25 mouse cellular contexts compared by ENCODE assay signal in genomic region chr8:122157689-122158088, GRCm38 (mm10).
DNase-seq lines count a peak whose midpoint lies in the region; ATAC-seq and TF ChIP-seq lines count a peak whose summit lies in the region.
"Had no signal": no experiment of that assay in that cellular context is flagged by ENCODE, and none has a peak within 500 bp of the region (broad histone marks: within the 10 kb centered on the region; RNA-seq: fewer than 3 reads in every experiment).

No protein-coding gene starts in this region.

- no peaks in the 10 kb centered on the region for H3K4me1 ChIP-seq in embryonic facial prominence, embryonic 11.5 days (ENCODE audit: control insufficient read depth, insufficient read depth, low read length)
- peaks cover 18% of the 10 kb centered on the region for H3K4me1 ChIP-seq in limb, embryonic 12.5 days (replicated peaks)
- peaks cover 3% of the 10 kb centered on the region; the same call in 1 of the 2 replicates for H3K4me1 ChIP-seq in heart, embryonic 11.5 days (ENCODE audit: control insufficient read depth, insufficient read depth, low read length)
- H3K4me1 ChIP-seq: lung, embryonic 15.5 days; midbrain, embryonic 15.5 days had no signal

- 41% methylated on average over 12 of the region's 12 CpGs for WGBS in embryonic facial prominence, embryonic 11.5 days
- 14% methylated on average over 12 of the region's 12 CpGs for whole genome bisulfite sequencing in limb, embryonic 12.5 days
- WGBS in heart, embryonic 11.5 days (ENCODE audit: insufficient replicate concordance): 76% methylated on average over 12 of the region's 12 CpGs

- no peak overlapping the region for H3K9ac ChIP-seq in embryonic facial prominence, embryonic 11.5 days (replicated peaks; ENCODE audit: low read length)
- no peak overlapping the region for H3K9ac ChIP-seq in limb, embryonic 12.5 days (replicated peaks)
- no peak overlapping the region for H3K9ac ChIP-seq in heart, embryonic 11.5 days (ENCODE audit: low read depth, low read length)
- H3K9ac ChIP-seq: embryonic facial prominence, embryonic 12.5 days; hindbrain, embryonic 14.5 days; liver, embryonic 14.5 days; lung, embryonic 15.5 days; midbrain, embryonic 15.5 days; neural tube, embryonic 13.5 days had no signal

- no peak for TF ChIP-seq CTCF in gastrocnemius, adult 2 months (IDR thresholded peaks at IDR 0.05)

- H3K4me3 ChIP-seq in gastrocnemius, adult 2 months: no peak overlapping the region
- H3K4me3 ChIP-seq in embryonic facial prominence, embryonic 11.5 days (ENCODE audit: low read depth, low read length): no peak overlapping the region
- no peak overlapping the region for H3K4me3 ChIP-seq in limb, embryonic 12.5 days (replicated peaks)
- no peak overlapping the region for H3K4me3 ChIP-seq in heart, embryonic 11.5 days (ENCODE audit: low read depth, low read length)
- H3K4me3 ChIP-seq: embryonic facial prominence, embryonic 12.5 days; lung, embryonic 15.5 days; midbrain, embryonic 15.5 days; neural tube, embryonic 13.5 days had no signal

- no peak overlapping the region for H3K4me2 ChIP-seq in embryonic facial prominence, embryonic 11.5 days (ENCODE audit: low read depth, low read length)
- no peak overlapping the region for H3K4me2 ChIP-seq in limb, embryonic 12.5 days
- no peak overlapping the region for H3K4me2 ChIP-seq in heart, embryonic 11.5 days
- H3K4me2 ChIP-seq: embryonic facial prominence, embryonic 12.5 days; hindbrain, embryonic 14.5 days; lung, embryonic 15.5 days; midbrain, embryonic 15.5 days; neural tube, embryonic 13.5 days had no signal

- no peaks in the 10 kb centered on the region for H3K9me3 ChIP-seq in embryonic facial prominence, embryonic 11.5 days (replicated peaks; ENCODE audit: control insufficient read depth, low read length)
- H3K9me3 ChIP-seq in limb, embryonic 12.5 days: no peaks in the 10 kb centered on the region
- no peaks in the 10 kb centered on the region for H3K9me3 ChIP-seq in heart, embryonic 11.5 days (replicated peaks; ENCODE audit: control insufficient read depth, low read length)
- H3K9me3 ChIP-seq: embryonic facial prominence, embryonic 12.5 days; lung, embryonic 15.5 days; midbrain, embryonic 15.5 days; neural tube, embryonic 13.5 days had no signal

- peak; percentile 52; the same call in 1 of the 2 replicates for ATAC-seq in embryonic facial prominence, embryonic 11.5 days (replicated peaks; ENCODE audit: insufficient number of reproducible peaks, low FRiP score, low TSS enrichment, low read depth)
- ATAC-seq in limb, embryonic 12.5 days (ENCODE audit: insufficient number of reproducible peaks, insufficient read depth, low FRiP score, low TSS enrichment, low read depth): 0 out of 2 replicates have a peak, but pooled peaks have one; percentile 56
- ATAC-seq in heart, embryonic 11.5 days (replicated peaks; ENCODE audit: insufficient number of reproducible peaks, low FRiP score, low TSS enrichment): no peak
- ATAC-seq: CD4-positive, CD25-positive, alpha-beta regulatory T cell, adult 4 months; forebrain, embryonic 14.5 days; midbrain, embryonic 15.5 days had no signal

- peak; percentile 47 for DNase-seq in gastrocnemius, adult 2 months
- DNase-seq in gastrocnemius, postnatal 25 days: no peak
- DNase-seq in embryonic facial prominence, embryonic 11.5 days (ENCODE audit: low spot score): peak; percentile 63
- no peak for DNase-seq in heart, adult 9 months (ENCODE audit: low spot score in 2 of 2)
- no peak for DNase-seq in testis, postnatal 14 days (ENCODE audit: low spot score)
- DNase-seq: adrenal gland, postnatal 36 days; cerebellum, adult 11-12 months; cerebellum, postnatal 10 days; heart, postnatal 4 days; kidney, adult 2 months; kidney, postnatal 10 days; left cerebral cortex, postnatal 4 days; lung, postnatal 36 days; thymus, adult 2 months; thymus, postnatal 4 days had no signal

- peak overlapping the region; percentile 46; the same call in 1 of the 2 replicates for H3K27ac ChIP-seq in gastrocnemius, adult 2 months
- H3K27ac ChIP-seq in embryonic facial prominence, embryonic 11.5 days (replicated peaks; ENCODE audit: low read depth, low read length): no peak overlapping the region
- H3K27ac ChIP-seq in limb, embryonic 12.5 days: peak overlapping the region; percentile 35; the same call in 1 of the 2 replicates
- no peak overlapping the region for H3K27ac ChIP-seq in heart, embryonic 11.5 days (ENCODE audit: low read depth, low read length)
- H3K27ac ChIP-seq: embryonic facial prominence, embryonic 12.5 days; hindbrain, embryonic 14.5 days; liver, embryonic 14.5 days; lung, embryonic 15.5 days; midbrain, embryonic 15.5 days; neural tube, embryonic 13.5 days had no signal

- H3K36me3 ChIP-seq in embryonic facial prominence, embryonic 11.5 days (replicated peaks; ENCODE audit: control insufficient read depth, insufficient read depth, low read depth, low read length): no peaks in the 10 kb centered on the region
- no peaks in the 10 kb centered on the region for H3K36me3 ChIP-seq in limb, embryonic 12.5 days
- no peaks in the 10 kb centered on the region for H3K36me3 ChIP-seq in heart, embryonic 11.5 days (ENCODE audit: control insufficient read depth, insufficient read depth, low read length)
- H3K36me3 ChIP-seq: embryonic facial prominence, embryonic 12.5 days; lung, embryonic 15.5 days; midbrain, embryonic 15.5 days; neural tube, embryonic 13.5 days had no signal

- H3K27me3 ChIP-seq in embryonic facial prominence, embryonic 11.5 days (ENCODE audit: control insufficient read depth, insufficient read depth, low read length): no peaks in the 10 kb centered on the region
- peaks cover 5% of the 10 kb centered on the region; the same call in 1 of the 2 replicates for H3K27me3 ChIP-seq in limb, embryonic 12.5 days
- no peaks in the 10 kb centered on the region for H3K27me3 ChIP-seq in heart, embryonic 11.5 days (ENCODE audit: control insufficient read depth, insufficient read depth, low read length)
- H3K27me3 ChIP-seq: embryonic facial prominence, embryonic 12.5 days; lung, embryonic 15.5 days; midbrain, embryonic 15.5 days; neural tube, embryonic 13.5 days had no signal

- intact Hi-C loops in gastrocnemius, adult 2 months (cut with DNase I): no loop called here

Comparison
In these comparisons a context has a peak if more than half of its experiments do, and no peak if none do; other contexts are left out.
1. DNase-seq: peak in gastrocnemius, adult 2 months (single experiment) and embryonic facial prominence, embryonic 11.5 days (single experiment); none in gastrocnemius, postnatal 25 days (single experiment), heart, adult 9 months (0 of 2) and testis, postnatal 14 days (single experiment).
2. H3K27ac ChIP-seq: peak in gastrocnemius, adult 2 months (single experiment) and limb, embryonic 12.5 days (single experiment); none in embryonic facial prominence, embryonic 11.5 days (single experiment) and heart, embryonic 11.5 days (single experiment).